Mouse (Mus musculus): ENCODE measurements around the gene Gba2.

GRCm38 (mm10) chr4:43584444-43585416 lies 6.1 kb upstream of the Gba2 start, which contains the start of gene Msmp:
- TF ChIP-seq TAL1 (IDR thresholded peaks at IDR 0.05; ENCODE audit: low read length) (no peak), GATA1 (IDR thresholded peaks at IDR 0.05; ENCODE audit: low read length) (no peak)
